Mouse (Mus musculus): Measurements from ENCODE around the gene Bmp6. TPM values are rescaled to one million over a fixed set of nuclear protein-coding genes. Genes with fewer than 3 reads are reported as not detected.

The Bmp6 gene
- total RNA-seq, 2 experiments from 2014 or later = 9.6 to 10.6 TPM

DNA sequence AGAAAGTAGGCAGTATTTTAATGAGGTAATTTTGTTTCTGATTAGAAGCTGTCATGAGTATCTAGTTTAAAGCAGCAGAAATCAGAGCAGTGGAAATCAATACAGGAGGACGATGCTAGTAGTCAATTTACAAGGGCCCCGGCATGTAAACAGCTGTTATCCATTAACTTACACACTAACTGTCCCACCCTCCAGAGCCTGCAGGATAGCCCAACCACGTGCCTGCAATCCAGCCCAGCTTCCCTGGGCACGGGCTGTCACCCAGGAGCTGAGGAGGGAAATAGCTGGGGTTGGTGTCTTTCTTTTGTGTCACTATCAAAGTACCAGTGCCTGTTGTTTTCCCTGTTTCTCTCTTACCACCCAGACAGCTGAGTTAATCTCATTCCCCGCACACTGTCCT is 7.1 kb downstream of the Bmp6 start:
- DNase-seq (ENCODE audit: low spot score in 2 of 2) = no peak
- intact Hi-C loops (cut with DNase I) = no loop called here

DNA sequence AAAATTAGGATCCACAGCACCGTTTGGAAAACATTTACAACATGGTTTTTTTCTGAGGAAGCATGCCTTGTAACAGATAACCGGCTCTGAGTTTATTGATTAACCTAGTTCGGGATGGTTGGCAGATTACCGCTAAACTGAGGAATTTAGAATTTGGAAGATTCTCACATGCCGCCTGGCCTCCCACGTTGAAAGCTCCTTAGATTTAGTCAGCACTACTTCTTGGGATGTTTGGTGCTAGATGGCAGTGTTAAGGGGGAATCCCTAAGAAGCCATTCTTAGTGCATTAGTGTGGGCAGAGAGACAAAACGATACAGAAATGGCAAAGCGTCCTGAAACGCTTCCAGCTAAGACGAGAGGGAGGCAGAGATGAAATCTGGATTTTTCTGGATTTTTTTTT is 8.1 kb downstream of the Bmp6 start:
- intact Hi-C loops (cut with DNase I) = no loop called here
- DNase-seq (ENCODE audit: low spot score in 2 of 2) = peak; percentile 43 to 71

DNA sequence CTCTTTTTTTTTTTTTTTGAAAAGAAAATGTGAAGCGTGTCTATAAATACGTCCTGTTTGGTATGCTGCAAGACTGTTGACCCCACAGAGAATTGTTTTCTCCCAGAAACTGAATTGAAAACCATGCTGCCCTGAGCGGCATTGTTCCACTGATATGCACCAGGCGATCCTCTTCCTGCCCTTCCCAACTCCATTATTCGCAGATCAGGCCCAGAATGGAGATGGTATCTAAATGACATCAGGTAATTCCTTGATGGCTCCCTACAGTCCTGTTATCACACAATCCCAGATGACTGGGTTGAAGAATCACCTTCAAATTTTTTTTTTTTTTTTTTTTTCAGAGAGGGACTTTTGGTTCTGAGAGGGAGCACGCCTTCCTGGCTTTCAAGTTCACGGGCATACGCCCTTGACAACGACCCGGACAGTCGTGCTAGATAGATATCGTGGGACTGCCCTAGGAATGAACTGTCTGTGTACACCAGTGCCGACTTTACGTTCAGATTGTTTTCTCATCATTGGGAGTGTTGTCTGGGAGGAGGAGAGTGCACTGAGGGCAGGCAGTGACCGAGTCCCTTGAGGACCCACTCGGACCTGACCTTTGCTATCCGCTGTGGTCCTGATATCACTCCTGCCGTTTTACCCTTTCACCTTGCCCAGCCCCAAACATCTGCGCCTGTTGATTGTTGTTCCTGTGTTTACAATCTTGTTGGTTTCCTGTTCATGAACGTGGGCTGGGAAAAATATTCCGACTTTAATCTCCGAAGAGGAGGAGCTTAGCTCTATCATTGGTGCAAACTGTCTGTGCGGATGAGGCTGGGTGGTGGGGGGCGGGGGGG is 8.7 kb downstream of the Bmp6 start:
- DNase-seq (ENCODE audit: low spot score in 2 of 2) = no peak
- intact Hi-C loops (cut with DNase I) = no loop called here

DNA sequence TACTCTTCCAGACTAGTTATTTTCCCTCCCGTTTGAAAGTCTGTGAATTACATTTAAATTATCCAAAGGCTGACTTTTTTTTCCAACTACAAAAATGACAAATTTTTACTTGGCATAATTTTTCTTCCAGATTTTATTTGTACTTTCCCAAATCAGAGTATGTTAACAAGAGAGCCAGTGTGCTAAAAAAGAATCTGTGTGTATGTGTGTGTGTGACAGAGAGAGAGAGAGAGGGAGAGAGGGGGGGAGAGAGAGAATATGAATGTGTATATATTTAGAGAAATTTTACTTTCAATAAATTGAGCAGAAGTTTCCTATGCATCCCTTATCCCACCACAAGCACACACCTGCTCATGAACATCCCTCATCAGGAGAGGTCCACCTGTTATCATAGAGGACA is 9.4 kb downstream of the Bmp6 start:
- intact Hi-C loops (cut with DNase I) = no loop called here
- DNase-seq (ENCODE audit: low spot score in 2 of 2) = no peak

DNA sequence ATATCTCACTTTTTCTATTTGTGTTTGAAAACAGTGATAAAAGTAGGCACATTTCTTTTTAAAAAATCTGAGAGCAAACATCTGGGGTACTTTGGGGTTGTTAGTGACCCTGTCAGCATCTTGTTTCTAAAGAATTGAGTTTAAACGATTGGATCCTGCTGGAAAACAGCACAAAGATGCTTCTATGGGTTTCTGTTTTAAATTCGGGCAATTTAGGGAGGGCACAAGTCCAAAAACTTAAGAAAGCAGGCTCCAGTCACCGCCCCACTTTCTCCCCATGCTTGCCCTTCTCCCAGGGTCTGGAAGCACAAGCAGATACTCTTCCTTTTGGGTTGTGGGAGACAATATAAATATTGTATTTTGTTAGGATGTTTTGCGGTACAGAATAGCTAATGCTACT is 14.1 kb downstream of the Bmp6 start:
- DNase-seq (ENCODE audit: low spot score in 2 of 2) = no peak
- intact Hi-C loops (cut with DNase I) = no loop called here

DNA sequence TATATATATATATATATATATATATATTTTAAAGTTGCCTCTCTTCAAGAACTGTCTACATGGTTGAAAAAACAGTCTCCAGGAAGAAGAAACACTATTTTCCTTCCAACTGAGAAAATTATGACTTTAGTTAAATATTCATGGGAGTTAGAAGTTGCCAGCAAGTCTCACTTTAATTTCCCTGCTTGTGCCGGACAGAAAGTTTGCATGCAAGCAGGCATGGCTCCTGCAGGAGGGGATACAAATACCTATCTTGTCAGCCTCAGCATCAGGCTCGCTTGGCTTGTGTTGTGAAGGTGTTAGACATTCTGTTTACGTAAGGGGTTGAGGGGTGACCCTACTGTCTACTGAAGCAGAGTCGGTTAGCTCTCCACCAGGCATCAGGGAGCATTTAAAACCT is 17.8 kb downstream of the Bmp6 start:
- no peak for DNase-seq (ENCODE audit: low spot score in 2 of 2)

DNA sequence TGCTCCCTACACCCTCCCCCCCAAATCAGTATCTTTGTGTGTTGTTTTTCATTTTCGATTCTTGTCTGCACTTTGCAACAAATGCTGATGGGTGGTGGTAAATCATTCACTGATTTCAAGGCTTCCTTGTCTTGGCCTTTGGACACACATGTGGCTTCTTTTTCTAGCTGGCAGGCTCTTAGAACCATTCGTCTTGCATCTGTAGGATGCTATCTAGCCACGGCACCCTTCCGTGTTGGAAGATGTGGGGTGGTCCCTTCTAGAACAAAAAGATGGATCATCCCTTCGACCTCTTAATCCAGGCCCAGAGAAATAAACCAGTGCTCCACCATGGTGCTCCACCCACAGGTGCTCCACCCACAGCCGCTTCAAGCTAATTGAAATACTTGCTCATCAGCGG is 19.0 kb downstream of the Bmp6 start:
- intact Hi-C loops (cut with DNase I) = no loop called here
- no peak for DNase-seq (ENCODE audit: low spot score in 2 of 2)

More for the DNA sequence above, 17.8 kb downstream of the Bmp6 start:
- intact Hi-C loops (cut with DNase I) = no loop called here

DNA sequence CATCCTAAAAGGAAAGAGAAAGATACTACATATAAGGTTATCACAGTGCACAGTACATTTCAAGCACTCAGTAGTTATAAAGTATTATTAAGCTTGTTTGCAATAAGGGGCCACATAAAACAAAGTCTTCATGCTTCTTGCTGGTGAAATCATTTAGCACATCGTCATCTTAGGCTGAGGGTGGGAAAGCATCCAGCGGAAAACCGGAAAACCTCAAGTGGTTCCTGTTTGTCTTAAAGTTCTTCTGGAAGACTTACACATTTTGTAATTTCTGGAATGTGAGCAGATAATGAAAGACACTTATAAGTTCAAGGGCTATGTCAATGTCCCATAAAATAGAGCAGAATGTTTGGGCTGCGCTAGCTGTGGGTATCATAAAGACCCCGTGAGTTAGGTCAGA is 24.7 kb downstream of the Bmp6 start:
- intact Hi-C loops (cut with DNase I) = no loop called here
- DNase-seq (ENCODE audit: low spot score in 2 of 2) = no peak

DNA sequence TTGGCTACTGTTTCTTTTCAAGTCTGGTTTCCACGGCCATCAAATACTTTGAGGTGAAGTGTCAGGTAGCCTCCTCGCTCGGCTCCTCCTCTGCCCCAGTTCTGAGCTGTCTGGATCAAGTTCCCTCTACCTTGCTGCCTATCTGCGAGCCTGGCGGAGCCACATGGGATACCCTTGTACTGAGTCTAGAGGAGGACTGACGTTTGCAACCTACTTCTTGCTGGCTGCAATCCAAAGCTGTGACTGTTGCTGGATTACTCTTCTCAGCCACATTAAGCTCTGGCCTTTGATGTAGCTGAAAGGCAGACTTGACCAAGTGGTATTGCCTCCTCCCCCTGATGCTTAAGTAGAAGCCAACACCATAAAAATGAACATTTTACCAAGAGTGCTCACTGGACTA is 31.2 kb downstream of the Bmp6 start:
- no peak for DNase-seq (ENCODE audit: low spot score in 2 of 2)
- intact Hi-C loops (cut with DNase I) = no loop called here

DNA sequence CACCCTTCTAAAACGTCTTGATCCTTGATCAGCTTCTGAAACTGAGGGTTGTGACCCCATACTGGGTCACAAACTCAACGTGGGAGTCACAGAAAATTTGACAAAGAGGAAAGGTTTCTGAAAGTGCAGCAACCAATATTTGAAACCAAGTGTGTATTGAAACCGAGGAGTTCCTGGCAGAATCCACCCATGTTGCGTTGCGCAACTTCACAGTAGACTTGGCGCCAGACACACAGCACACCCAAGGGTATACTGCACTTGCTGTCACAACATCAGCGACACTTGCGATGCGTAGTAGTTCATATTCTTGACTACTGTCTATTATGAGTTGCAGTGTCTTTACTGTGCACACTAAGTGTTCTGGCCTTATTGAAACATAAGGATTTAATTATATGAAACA is 32.4 kb downstream of the Bmp6 start:
- no peak for DNase-seq (ENCODE audit: low spot score in 2 of 2)
- intact Hi-C loops (cut with DNase I) = no loop called here

DNA sequence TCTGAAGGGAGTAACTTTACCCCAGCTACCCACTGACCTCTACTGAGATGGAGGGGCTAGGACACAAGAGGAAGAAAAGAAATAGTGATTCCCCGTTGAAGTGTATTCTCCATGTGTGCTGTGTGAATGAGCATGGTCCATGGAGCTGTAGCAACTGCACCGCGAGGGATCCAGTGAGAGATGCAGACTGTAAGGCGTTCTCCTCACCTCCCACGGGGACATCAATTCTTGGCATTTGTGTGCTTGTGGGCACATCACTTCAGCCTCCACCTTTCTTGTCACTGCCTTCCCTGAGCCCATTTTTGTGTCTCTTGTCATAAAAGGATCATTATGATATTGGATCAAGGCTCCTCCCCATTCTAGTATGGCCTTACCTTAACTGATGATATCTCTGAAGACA is 34.9 kb downstream of the Bmp6 start:
- intact Hi-C loops (cut with DNase I) = no loop called here
- no peak for DNase-seq (ENCODE audit: low spot score in 2 of 2)

DNA sequence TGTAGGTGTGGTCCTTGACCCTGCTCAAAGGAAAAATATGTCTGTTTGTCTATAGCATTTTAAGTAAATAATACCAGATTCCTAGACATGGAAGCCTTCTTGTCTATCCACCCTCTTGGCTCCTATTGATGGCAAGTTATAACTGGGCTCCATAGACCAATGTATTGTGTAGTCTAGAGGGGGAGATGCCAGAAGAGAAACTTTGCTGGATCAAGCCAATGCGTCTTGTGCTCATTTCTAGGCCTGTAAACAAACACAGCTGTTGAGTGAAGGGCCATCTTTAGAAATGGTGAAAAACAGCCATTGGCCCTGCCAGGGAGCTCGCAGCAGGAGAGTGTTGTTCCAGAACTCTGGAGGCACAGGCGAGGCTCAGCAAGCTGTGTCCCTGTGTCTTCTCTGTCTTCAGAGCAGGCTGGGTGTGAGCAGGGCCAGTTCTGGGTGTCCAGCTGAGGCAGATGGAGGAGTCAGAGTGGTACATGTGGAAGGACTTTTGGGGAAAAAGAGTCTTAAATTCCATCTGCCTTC is 41.2 kb downstream of the Bmp6 start:
- intact Hi-C loops (cut with DNase I) = no loop called here
- no peak for DNase-seq (ENCODE audit: low spot score in 2 of 2)

DNA sequence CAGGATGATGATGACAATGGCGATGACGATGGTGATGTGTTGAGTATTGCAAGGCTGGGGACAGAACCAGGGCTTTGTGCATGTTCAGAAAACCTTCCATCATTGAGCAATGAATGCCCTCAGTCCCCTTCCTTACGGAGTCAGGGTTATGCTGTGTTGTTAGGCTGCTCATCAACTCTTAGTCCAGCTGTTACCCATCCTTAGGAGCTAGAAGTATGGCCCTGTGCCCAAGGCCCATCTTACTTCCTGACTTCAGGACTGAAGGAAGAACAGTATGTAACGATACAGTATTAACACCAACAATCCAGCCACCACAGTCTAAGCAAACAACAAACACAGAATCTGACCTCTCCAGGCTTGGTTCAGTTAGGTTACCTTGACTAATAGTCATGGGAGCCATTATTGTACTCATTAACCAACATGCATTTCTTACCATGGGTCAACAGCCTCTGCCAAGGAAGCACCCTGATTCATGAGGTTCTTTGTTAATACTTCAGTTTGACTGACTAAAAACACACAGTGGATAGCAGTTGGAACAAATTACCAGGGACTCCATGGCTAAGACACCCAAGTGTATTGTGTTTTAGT is 42.6 kb downstream of the Bmp6 start:
- no peak for DNase-seq (ENCODE audit: low spot score in 2 of 2)
- intact Hi-C loops (cut with DNase I) = no loop called here

DNA sequence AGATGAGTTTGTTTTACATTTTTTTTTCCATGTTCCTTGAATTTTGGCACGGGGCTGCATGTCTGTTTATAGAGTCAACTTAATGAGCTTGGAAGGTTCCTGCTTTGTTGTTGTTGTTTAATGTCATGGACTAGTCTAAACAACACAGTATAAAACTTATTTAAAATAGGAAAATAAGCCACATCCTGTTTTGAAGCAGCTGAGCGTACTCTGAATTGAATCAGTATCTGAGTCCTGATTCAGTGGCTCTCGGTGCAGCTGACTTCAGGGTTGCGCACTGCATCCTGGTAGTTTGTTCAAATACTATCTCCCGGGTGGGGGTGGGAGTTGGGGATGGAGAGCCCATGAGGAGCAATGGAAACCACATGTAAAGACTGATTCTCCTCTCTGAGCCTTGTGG is 48.5 kb downstream of the Bmp6 start:
- no peak for DNase-seq (ENCODE audit: low spot score in 2 of 2)
- intact Hi-C loops (cut with DNase I) = no loop called here

DNA sequence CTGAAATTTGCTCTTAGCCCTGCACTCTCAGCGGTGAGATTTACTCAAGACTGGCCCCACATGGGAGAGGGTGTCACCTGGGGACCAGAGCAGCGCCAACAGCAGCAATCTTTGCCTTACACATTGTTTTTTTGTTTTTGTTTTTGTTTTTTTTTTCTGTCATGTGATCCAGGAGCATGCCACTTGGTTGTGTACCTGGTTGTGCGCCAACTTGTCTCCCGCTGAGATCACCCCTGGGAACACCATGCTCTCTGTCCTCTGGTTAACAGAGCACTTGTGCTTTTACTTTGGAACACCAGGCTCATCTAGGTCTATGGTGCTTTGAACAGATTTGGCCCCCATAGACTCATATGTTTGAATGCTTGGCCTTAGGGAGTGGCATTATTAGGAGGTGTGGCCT is 50.1 kb downstream of the Bmp6 start:
- intact Hi-C loops (cut with DNase I) = no loop called here
- no peak for DNase-seq (ENCODE audit: low spot score in 2 of 2)

DNA sequence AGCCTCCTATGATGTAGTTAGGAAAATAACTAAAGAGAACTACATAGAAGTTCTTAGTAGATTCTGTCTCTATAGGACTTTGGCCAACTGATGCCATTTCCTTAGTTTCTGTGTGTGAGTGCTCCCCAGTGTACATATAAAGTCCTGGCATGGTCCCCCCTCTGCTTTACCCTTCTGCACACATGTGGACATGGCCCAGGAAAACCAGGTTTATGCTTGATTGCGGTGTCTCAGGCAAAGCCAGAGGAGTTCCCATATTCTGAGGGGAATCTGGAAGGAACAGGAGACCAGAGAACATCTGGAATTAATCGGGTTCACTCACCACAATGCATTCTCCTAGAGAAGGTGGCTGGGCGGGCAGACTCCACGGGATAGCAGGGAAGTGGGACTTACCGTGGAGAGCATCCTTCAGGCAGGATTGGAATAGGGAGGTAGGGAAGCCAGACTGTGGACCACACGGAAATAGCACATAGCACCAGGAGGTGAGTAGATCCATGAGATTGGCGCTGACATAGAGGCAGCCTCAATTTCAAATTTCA is 52.2 kb downstream of the Bmp6 start:
- intact Hi-C loops (cut with DNase I) = no loop called here
- no peak for DNase-seq (ENCODE audit: low spot score in 2 of 2)

DNA sequence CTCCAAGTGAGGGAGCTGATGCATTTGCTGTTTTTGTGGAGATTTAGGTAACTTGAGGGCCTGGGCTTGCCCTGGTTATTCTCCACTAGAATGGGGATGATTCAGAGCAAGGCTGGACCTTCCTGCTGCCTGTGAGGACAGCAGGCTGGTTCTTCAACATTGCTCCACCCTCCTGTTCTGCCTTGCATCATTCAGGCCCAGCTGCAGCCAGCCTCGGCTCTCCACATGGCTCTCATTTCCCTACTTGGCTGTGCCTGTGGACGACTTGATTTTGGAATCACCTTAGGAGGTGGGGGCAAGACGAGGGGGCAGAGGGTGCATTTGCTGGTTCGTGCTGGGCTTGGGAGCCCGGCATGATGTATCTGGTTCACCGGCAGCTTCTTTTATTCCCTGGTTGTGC is 53.8 kb downstream of the Bmp6 start:
- intact Hi-C loops (cut with DNase I) = no loop called here
- DNase-seq (ENCODE audit: low spot score in 2 of 2) = no peak

DNA sequence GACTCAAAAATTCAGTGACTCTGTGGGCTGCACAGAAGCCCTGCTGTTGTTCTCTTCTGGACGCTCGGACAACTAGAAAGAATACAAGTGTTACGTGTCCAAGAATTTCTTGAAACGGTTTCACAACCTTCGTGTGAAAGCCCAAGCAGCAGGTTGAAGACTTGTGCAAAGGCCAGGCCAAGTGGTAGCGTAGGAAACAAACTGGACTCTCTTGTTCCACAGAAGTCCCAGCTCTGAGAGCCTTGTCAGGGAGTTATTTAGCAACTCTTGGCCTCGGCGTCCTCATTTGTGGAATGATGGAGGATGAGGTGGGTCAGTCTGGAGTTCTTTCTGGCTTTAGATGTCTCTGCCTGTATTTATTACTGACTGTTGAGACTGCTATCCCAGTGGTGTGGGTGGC is 55.8 kb downstream of the Bmp6 start:
- no peak for DNase-seq (ENCODE audit: low spot score in 2 of 2)
- intact Hi-C loops (cut with DNase I) = no loop called here

DNA sequence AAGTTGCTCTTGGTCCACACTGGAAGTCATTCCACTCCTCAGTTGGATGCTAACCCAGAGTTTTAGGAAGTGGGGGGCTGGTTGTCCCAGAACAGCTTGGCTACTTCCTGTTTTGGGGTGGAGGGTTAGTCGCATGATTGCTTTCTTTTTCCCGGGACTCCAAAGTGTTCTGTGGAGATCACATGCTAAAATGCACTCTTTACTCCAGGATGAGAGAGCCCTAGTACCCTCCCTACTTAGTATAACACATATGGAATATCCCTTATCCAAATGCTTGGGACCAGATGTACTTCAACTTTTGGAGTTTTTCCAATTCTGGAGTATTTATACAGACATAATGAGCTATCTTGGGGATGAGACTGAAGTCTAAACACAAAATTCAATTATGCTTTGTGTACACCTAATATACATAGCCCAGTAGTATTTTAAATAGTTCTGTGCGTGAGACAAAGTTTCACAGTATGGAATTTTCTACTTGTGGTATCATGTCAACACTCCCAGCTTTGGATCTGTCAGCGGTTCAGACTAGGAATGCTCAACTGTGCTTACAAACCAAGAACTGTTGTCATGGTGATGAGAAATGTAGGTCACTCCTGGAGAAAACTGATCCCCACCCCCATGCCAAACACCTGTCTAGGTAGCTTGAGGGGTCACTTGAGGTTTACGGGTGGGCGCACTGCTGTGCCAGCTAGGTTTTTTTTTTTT is 62.9 kb downstream of the Bmp6 start:
- peak in 1 of 2 experiments; percentile 20 for DNase-seq (ENCODE audit: low spot score in 2 of 2)
- intact Hi-C loops (cut with DNase I) = no loop called here

DNA sequence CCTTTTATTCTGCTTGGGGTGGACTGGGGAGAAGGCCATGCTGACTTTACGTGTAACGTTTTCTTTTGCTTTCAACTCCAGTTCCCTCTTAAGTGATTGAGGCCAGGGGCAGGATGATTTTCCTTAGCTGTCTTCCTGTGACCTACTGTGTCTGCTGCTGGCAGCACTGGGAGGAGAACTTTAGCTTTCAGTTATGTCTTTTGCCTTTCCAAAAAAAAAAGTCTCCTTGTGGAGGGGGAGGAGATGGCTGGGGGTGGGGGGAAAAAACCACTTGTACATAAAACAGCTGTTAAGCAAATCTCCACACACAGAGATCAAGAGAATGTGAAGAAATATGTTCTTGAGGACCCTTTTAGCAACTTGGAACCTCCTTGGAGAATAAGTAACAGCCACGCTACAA is 63.7 kb downstream of the Bmp6 start:
- DNase-seq (ENCODE audit: low spot score in 2 of 2) = no peak
- intact Hi-C loops (cut with DNase I) = no loop called here
